Mouse (Mus musculus) embryonic facial prominence, embryonic 13.5 days (tissue): ENCODE measurements around the gene Pde6d. TPM values are rescaled to one million over a fixed set of nuclear protein-coding genes. Genes with fewer than 3 reads are reported as not detected.

Experiments
- ATAC-seq: fragments of 200-750 bp; cut with Nextera tagmentation; 2 replicates; pipeline ENCODE4 v1.8.0; 2017; ENCODE audit warnings: low read depth; ENCODE audit not compliant: insufficient number of reproducible peaks, insufficient read depth, low FRiP score, low TSS enrichment
- H3K27ac ChIP-seq: fragments of 300-500 bp; sonication (generic); 2 replicates; pipeline ENCODE4 v1.5.1; 2015; ENCODE audit warnings: moderate library complexity, mild to moderate bottlenecking, inconsistent platforms
- H3K27me3 ChIP-seq: fragments of 300-500 bp; sonication (generic); 2 replicates; pipeline ENCODE4 v1.6.1; 2015; ENCODE audit warnings: mild to moderate bottlenecking, inconsistent platforms
- H3K36me3 ChIP-seq: fragments of 300-500 bp; sonication (generic); 2 replicates; pipeline ENCODE4 v1.6.1; 2015; ENCODE audit warnings: mild to moderate bottlenecking, inconsistent platforms
- H3K4me1 ChIP-seq: fragments of 300-500 bp; sonication (generic); 2 replicates; pipeline ENCODE4 v1.6.1; 2015; ENCODE audit warnings: inconsistent platforms
- H3K4me2 ChIP-seq: fragments of 300-500 bp; sonication (generic); 2 replicates; pipeline ENCODE4 v1.6.1; 2015; ENCODE audit warnings: moderate library complexity, mild to moderate bottlenecking, inconsistent platforms
- H3K4me3 ChIP-seq: fragments of 300-500 bp; sonication (generic); 2 replicates; pipeline ENCODE4 v1.5.1; 2015; ENCODE audit warnings: mild to moderate bottlenecking, inconsistent platforms
- H3K9ac ChIP-seq: fragments of 300-500 bp; sonication (generic); 2 replicates; pipeline ENCODE4 v1.6.1; 2015; ENCODE audit warnings: mild to moderate bottlenecking, inconsistent platforms
- H3K9me3 ChIP-seq: fragments of 300-500 bp; sonication (generic); 2 replicates; pipeline ENCODE4 v1.6.1; 2016; ENCODE audit warnings: inconsistent platforms
- WGBS: fragments of 180-500 bp; shearing (Covaris S2); methylation state at CpG from one replicate; pipeline ENCODE4 v1.1.7; 2015; ENCODE audit warnings: mixed read lengths; 5-methylcytosine and 5-hydroxymethylcytosine counted together
- polyA plus RNA-seq: library from polyadenylated mRNA; unstranded; fragments of >200 nt; fragmentation: Nextera tagmentation; extraction: Ambion mirVana; gene quantifications from 2 replicates; pipeline ENCODE4 v1.2.1, GENCODE M21; 2015

Pde6d gene
- polyA plus RNA-seq, 1 experiment from 2014 or later = 78.5 TPM

DNA sequence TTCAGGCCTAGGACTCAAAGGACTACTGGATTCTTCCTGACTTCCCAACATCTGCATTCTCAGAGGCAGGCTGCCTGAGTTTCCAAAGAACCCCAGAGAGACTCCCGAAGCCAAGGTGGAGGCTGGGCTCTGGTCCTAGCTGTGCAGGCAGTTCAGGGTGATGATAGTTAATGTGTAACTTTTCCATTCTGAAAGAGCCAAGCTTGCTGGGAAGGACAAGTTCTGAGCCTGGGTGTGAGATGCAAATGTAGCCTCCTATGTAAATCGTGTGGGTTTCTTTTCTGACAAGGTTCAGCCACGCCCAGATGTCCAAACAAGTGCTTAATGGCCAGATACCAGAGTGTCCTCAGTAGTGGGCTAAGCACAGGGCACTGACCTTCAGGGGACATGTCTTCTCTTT, 84.4 kb downstream of the Pde6d start:
- Histone ChIP-seq H3K4me2 (no peak overlapping the region), H3K36me3 (no peaks in the 10 kb centered on the region), H3K27me3 (no peaks in the 10 kb centered on the region), H3K9ac (peak overlapping the region; percentile 40; the same call in 1 of the 2 replicates), H3K4me3 (no peak overlapping the region), H3K27ac (peak overlapping the region; percentile 33; the same call in 1 of the 2 replicates), H3K4me1 (peaks cover 49% of the 10 kb centered on the region), H3K9me3 (no peaks in the 10 kb centered on the region)
- WGBS = 67% methylated on average over 3 of the region's 3 CpGs
- ATAC-seq = no peak

DNA sequence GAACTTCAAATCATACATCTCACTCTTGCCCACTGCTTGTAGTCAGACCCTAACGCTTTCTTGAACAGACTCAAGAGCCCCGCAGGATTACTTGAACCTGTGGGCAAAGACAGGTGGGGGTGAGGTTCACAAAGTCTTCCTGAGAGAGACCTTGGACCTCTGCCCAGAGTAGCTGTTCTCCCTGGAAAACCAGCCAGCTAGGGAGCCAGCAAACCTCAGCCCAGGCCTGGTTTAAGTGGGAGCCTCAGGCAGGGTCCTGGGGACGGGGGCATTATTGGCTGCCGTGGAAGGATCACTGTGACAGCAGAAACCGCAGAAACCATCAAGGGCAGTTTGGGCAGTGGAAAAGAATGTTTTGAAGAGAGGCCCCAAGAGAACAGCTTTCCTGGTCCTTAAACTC, 85.1 kb downstream of the Pde6d start:
- WGBS = 72% methylated on average over 5 of the region's 5 CpGs
- Histone ChIP-seq H3K9ac (no peak overlapping the region; the same call in 1 of the 2 replicates), H3K27ac (peak overlapping the region; percentile 33)

GRCm38 (mm10) chr1:86496340-86496739, 86.1 kb downstream of the Pde6d start:
- peaks cover 46% of the 10 kb centered on the region for H3K4me1 ChIP-seq
- H3K36me3 ChIP-seq = no peaks in the 10 kb centered on the region
- no peaks in the 10 kb centered on the region for H3K27me3 ChIP-seq
- no peak overlapping the region for H3K9ac ChIP-seq
- no peak overlapping the region for H3K4me3 ChIP-seq
- WGBS = 89% methylated on average over 4 of the region's 4 CpGs
- H3K9me3 ChIP-seq = no peaks in the 10 kb centered on the region
- no peak for ATAC-seq
- no peak overlapping the region for H3K27ac ChIP-seq
- no peak overlapping the region for H3K4me2 ChIP-seq

More for the DNA sequence above, 85.1 kb downstream of the Pde6d start:
- Histone ChIP-seq H3K9me3 (no peaks in the 10 kb centered on the region), H3K36me3 (no peaks in the 10 kb centered on the region), H3K4me1 (peaks cover 46% of the 10 kb centered on the region), H3K27me3 (no peaks in the 10 kb centered on the region), H3K4me3 (no peak overlapping the region), H3K4me2 (no peak overlapping the region)
- ATAC-seq = no peak

GRCm38 (mm10) chr1:86493783-86494182, 88.6 kb downstream of the Pde6d start:
- no peak overlapping the region for H3K4me2 ChIP-seq
- H3K9me3 ChIP-seq = no peaks in the 10 kb centered on the region
- H3K27ac ChIP-seq = no peak overlapping the region
- H3K4me1 ChIP-seq = peaks cover 38% of the 10 kb centered on the region
- H3K9ac ChIP-seq = no peak overlapping the region; the same call in 1 of the 2 replicates
- H3K36me3 ChIP-seq = no peaks in the 10 kb centered on the region
- H3K4me3 ChIP-seq = no peak overlapping the region
- no peak for ATAC-seq
- 54% methylated on average over 3 of the region's 3 CpGs for WGBS
- H3K27me3 ChIP-seq = no peaks in the 10 kb centered on the region

Other genes with a start within 250 kb of the Pde6d start
- 390 and 452 TPM in 2 replicates for gene Ncl, start 223.2 kb downstream of the Pde6d start, polyA plus RNA-seq
- gene Nmur1, start 156.4 kb downstream of the Pde6d start, polyA plus RNA-seq = not detected in 2 replicates
- gene Tex44, start 156.3 kb downstream of the Pde6d start, polyA plus RNA-seq = not detected in 2 replicates
- 3,278 and 3,456 TPM in 2 replicates for gene Ptma, start 55.9 kb downstream of the Pde6d start, polyA plus RNA-seq
- gene Cops7b, start 275 bp upstream of the Pde6d start, polyA plus RNA-seq = 46.8 and 54.5 TPM in 2 replicates
- gene Nppc, start 87.9 kb upstream of the Pde6d start, polyA plus RNA-seq = 1.6 and 3.2 TPM in 2 replicates
- gene Dis3l2, start 121.2 kb upstream of the Pde6d start, polyA plus RNA-seq = 28.1 and 30.9 TPM in 2 replicates